Mouse (Mus musculus) erythroblast, embryonic 14.5 days (primary cell): ENCODE measurements around the gene Nav2. TPM values are rescaled to one million over a fixed set of nuclear protein-coding genes. Genes with fewer than 3 reads are reported as not detected.
A peak's percentile ranks its signal among the peaks of the same experiment; 100 is the strongest.

Experiments
- H3K27me3 ChIP-seq: 2 replicates; pipeline ENCODE4 v1.6.1; 2012; ENCODE audit warnings: inconsistent platforms; ENCODE audit not compliant: control insufficient read depth
- H3K36me3 ChIP-seq: 2 replicates; pipeline ENCODE4 v1.6.1; 2012; ENCODE audit warnings: mild to moderate bottlenecking, inconsistent platforms; ENCODE audit not compliant: control insufficient read depth
- H3K4me1 ChIP-seq: 2 replicates; pipeline ENCODE4 v1.6.1; 2012; ENCODE audit warnings: inconsistent platforms; ENCODE audit not compliant: control insufficient read depth
- H3K4me3 ChIP-seq: replicated peaks from 2 replicates; pipeline ENCODE3; 2012; ENCODE audit warnings: moderate library complexity, mild to moderate bottlenecking, inconsistent platforms
- H3K9me3 ChIP-seq: 2 replicates; pipeline ENCODE4 v1.6.1; 2012; ENCODE audit warnings: low read length, inconsistent platforms, mixed read lengths; ENCODE audit not compliant: control insufficient read depth
- GATA1 ChIP-seq: IDR thresholded peaks from 2 replicates; pipeline ENCODE4 v1.6.1; 2012; ENCODE audit warnings: low read length, inconsistent platforms, mixed read lengths
- TAL1 ChIP-seq: IDR thresholded peaks from 3 replicates; pipeline ENCODE4 v1.6.1; 2012; ENCODE audit warnings: low read length, inconsistent platforms, mixed read lengths
- polyA plus RNA-seq: library from polyadenylated mRNA; stranded (reverse); fragments of >175 nt; gene quantifications from 2 replicates; pipeline ENCODE4 v1.2.3, GENCODE M21; 2012

The Nav2 gene
- polyA plus RNA-seq, 1 experiment, result 0.11 TPM

DNA sequence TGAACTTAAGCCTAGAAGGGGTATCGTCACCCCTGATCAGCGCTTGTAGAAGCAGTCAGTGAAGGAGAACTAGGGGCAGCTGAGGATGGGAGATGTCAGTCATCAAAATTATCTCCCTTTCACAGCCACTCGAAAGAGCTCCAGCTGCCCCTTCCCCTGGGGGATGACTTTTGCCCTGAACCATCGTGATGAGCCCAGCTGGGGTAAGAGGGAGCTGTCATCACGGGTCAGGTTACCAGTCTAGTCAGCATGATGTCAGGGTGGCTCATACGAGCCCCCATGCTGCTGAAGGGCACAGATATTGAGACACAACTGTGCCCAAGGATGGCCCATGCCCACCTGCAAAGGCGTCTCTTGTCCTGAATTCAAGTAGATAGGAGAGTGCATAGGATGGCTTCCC is 72.5 kb downstream of the Nav2 start:
- TF ChIP-seq TAL1, result no peak
- TF ChIP-seq GATA1, result no peak
- H3K4me3 ChIP-seq, result no peak overlapping the region
- H3K27me3 ChIP-seq, result peaks cover 46% of the 10 kb centered on the region
- peaks cover 4% of the 10 kb centered on the region for H3K4me1 ChIP-seq
- H3K36me3 ChIP-seq, result no peaks in the 10 kb centered on the region
- no peaks in the 10 kb centered on the region for H3K9me3 ChIP-seq

GRCm38 (mm10) chr7:48981814-48982213 is 73.3 kb downstream of the Nav2 start:
- Histone ChIP-seq H3K9me3 (no peaks in the 10 kb centered on the region), H3K4me3 (no peak overlapping the region), H3K36me3 (no peaks in the 10 kb centered on the region), H3K4me1 (peaks cover 6% of the 10 kb centered on the region), H3K27me3 (peaks cover 48% of the 10 kb centered on the region)
- no peak for TF ChIP-seq GATA1

- peaks cover 46% of the 10 kb centered on the region for H3K27me3 ChIP-seq
Measured at GRCm38 (mm10) chr7:48982573-48982972, 74.1 kb downstream of the Nav2 start.

DNA sequence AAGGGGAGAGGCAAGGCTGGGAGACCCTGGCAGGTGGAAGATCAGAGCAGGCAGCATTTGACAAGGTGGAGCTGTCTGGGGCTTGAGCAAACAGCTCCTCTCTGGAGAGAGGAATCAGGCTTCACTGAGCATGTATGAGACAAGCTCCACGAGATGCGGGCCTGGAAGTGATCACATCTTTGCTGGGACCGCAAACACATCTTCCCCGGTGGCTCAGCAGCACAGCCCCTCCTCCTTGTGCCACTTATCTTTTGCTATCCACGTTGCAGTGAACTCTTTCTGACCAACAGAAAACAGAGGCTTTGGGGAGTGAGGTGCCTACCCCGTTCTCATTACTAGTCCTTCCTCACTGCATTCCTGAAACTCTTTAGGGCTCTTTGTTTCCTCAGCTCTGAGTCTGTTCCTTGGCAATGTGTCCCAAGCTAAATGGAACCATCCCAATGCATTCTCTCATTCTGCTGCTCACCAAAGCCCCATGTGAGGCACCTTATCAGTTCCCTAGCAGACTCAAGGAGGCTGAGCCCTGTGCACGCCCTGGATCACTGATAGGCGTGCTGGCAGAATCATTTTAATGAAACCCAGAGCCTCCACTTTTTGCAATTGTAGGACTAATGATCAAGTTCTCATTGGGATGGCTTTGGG is 83.5 kb downstream of the Nav2 start:
- no peaks in the 10 kb centered on the region for H3K36me3 ChIP-seq
- no peaks in the 10 kb centered on the region for H3K9me3 ChIP-seq
- peaks cover 75% of the 10 kb centered on the region for H3K4me1 ChIP-seq
- TF ChIP-seq TAL1, result peak; percentile 95
- TF ChIP-seq GATA1, result peak; percentile 93
- H3K4me3 ChIP-seq, result peak overlapping the region; percentile 58
- H3K27me3 ChIP-seq, result peaks cover 40% of the 10 kb centered on the region

More at GRCm38 (mm10) chr7:48982573-48982972, 74.1 kb downstream of the Nav2 start:
- no peaks in the 10 kb centered on the region for H3K9me3 ChIP-seq
- H3K36me3 ChIP-seq, result no peaks in the 10 kb centered on the region
- H3K4me3 ChIP-seq, result no peak overlapping the region
- H3K4me1 ChIP-seq, result peaks cover 6% of the 10 kb centered on the region
- TF ChIP-seq GATA1, result no peak

DNA sequence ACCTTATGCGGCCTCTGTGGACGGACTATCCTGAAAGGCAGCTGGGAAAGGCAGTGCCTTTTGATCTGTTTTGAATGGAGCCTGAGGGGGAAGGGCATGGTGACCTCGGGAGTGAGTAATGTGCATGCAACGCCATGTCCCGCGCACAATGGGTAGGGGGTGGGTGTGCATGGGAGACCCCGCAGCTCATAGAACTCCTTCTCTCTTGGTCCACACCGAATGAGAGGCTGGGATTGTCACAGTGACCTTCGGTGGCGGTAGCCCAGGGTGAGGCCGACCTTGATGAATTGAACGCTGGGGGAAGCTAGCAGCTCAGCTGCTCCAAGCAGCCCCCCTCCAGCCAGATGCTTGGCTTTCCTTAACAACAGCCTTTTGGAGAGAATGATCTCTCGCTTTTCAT is 86.7 kb downstream of the Nav2 start:
- peaks cover 56% of the 10 kb centered on the region for H3K27me3 ChIP-seq
- no peaks in the 10 kb centered on the region for H3K36me3 ChIP-seq
- H3K4me3 ChIP-seq, result no peak overlapping the region
- peaks cover 60% of the 10 kb centered on the region for H3K4me1 ChIP-seq
- H3K9me3 ChIP-seq, result no peaks in the 10 kb centered on the region
- no peak for TF ChIP-seq GATA1
- TF ChIP-seq TAL1, result no peak

GRCm38 (mm10) chr7:48995701-48996100 is 87.2 kb downstream of the Nav2 start:
- Histone ChIP-seq H3K4me3 (no peak overlapping the region), H3K27me3 (peaks cover 62% of the 10 kb centered on the region)

DNA sequence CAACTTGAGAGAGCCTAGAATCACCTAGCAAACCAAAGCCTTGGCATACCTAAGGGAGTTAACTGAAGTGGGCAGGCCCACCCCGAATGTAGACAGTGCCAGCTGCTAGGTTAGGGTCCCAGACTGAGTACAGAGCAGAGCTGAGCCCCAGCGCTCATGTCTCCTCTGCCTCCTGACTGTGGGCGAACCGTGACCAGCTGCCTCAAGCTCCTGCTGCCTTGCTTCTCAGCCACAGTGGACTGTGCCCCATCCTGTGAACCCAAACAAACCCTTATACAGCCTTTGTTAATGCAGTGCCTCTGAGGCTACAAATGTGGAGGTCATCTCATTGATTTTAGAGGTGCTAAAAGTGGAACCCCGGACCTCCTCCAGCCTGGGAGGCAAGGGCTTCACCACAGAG is 88.3 kb downstream of the Nav2 start:
- H3K4me3 ChIP-seq, result no peak overlapping the region
- H3K36me3 ChIP-seq, result no peaks in the 10 kb centered on the region
- H3K27me3 ChIP-seq, result peaks cover 72% of the 10 kb centered on the region
- H3K4me1 ChIP-seq, result peaks cover 46% of the 10 kb centered on the region
- TF ChIP-seq GATA1, result no peak
- TF ChIP-seq TAL1, result no peak
- no peaks in the 10 kb centered on the region for H3K9me3 ChIP-seq

More at GRCm38 (mm10) chr7:48995701-48996100, 87.2 kb downstream of the Nav2 start:
- Histone ChIP-seq H3K36me3 (no peaks in the 10 kb centered on the region), H3K9me3 (no peaks in the 10 kb centered on the region), H3K4me1 (peaks cover 55% of the 10 kb centered on the region)
- TF ChIP-seq TAL1 (no peak), GATA1 (no peak)

DNA sequence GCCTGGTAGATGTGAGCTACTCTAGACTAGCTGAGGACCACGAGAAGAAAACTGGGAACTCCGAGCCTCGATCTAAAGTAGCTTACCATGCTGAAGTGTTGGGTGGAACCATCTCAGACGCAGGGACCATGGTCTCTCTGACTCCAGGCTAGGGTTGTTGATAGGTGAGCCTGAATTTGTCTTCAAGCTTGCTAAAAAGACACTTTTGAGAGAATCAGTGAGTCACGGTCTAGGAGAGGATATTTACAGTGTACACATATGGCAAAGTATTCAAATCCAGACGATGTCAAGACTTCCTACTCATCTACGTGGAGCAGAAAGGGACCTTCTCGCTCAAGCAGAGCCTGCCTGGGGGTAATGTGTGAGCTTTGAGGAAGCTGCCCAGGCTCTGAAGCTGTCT is 89.6 kb downstream of the Nav2 start:
- no peak overlapping the region for H3K4me3 ChIP-seq
- H3K36me3 ChIP-seq, result no peaks in the 10 kb centered on the region
- H3K4me1 ChIP-seq, result peaks cover 36% of the 10 kb centered on the region
- peaks cover 72% of the 10 kb centered on the region for H3K27me3 ChIP-seq
- H3K9me3 ChIP-seq, result no peaks in the 10 kb centered on the region
- TF ChIP-seq GATA1 (no peak), TAL1 (no peak)

- TF ChIP-seq TAL1, result no peak
- TF ChIP-seq GATA1, result no peak
- Histone ChIP-seq H3K9me3 (no peaks in the 10 kb centered on the region), H3K4me1 (peaks cover 31% of the 10 kb centered on the region), H3K4me3 (no peak overlapping the region), H3K36me3 (no peaks in the 10 kb centered on the region), H3K27me3 (peaks cover 72% of the 10 kb centered on the region)
Measured at GRCm38 (mm10) chr7:48998595-48998994, 90.1 kb downstream of the Nav2 start.

- Histone ChIP-seq H3K4me3 (no peak overlapping the region), H3K4me1 (peaks cover 11% of the 10 kb centered on the region), H3K9me3 (no peaks in the 10 kb centered on the region), H3K36me3 (no peaks in the 10 kb centered on the region), H3K27me3 (peaks cover 59% of the 10 kb centered on the region)
- no peak for TF ChIP-seq GATA1
- no peak for TF ChIP-seq TAL1
Measured at GRCm38 (mm10) chr7:49000816-49001215, 92.3 kb downstream of the Nav2 start.
